Mouse (Mus musculus) hindbrain, embryonic 14.5 days (tissue): ENCODE measurements at regions not wholly inside any gene's neighbourhood (a gene's known extent, or its start where the extent isn't known, plus 50 kb on each side); places are given as distances from the start of the nearest gene placed in this dataset.

Source experiments
- ATAC-seq: fragments of 200-750 bp; cut with Nextera tagmentation; 2 replicates; pipeline ENCODE4 v1.8.0; 2017; ENCODE audit warnings: moderate number of reproducible peaks, mild to moderate bottlenecking, moderate TSS enrichment, moderate library complexity; ENCODE audit not compliant: low FRiP score
- DNase-seq: peaks from one replicate; pipeline ENCODE4 v3.0.0-alpha.2; 2015; ENCODE audit warnings: low spot score
- H3K27ac ChIP-seq: fragments of 300-500 bp; sonication (generic); 2 replicates; pipeline ENCODE4 v1.5.1; 2014; ENCODE audit warnings: mild to moderate bottlenecking, moderate library complexity
- H3K27me3 ChIP-seq: fragments of 300-500 bp; sonication (generic); 2 replicates; pipeline ENCODE4 v1.6.1; 2014; ENCODE audit warnings: mild to moderate bottlenecking, low read length, mixed read lengths; ENCODE audit not compliant: control insufficient read depth, insufficient read depth
- H3K36me3 ChIP-seq: fragments of 300-500 bp; sonication (generic); replicated peaks from 2 replicates; pipeline ENCODE4 v1.6.1; 2014; ENCODE audit not compliant: control insufficient read depth, insufficient read depth
- H3K4me1 ChIP-seq: fragments of 300-500 bp; sonication (generic); replicated peaks from 2 replicates; pipeline ENCODE4 v1.6.1; 2014; ENCODE audit warnings: antibody characterized with exemption, low read length, mixed read lengths; ENCODE audit not compliant: control insufficient read depth, insufficient read depth
- H3K4me2 ChIP-seq: fragments of 300-500 bp; sonication (generic); replicated peaks from 2 replicates; pipeline ENCODE4 v1.6.1; 2014; ENCODE audit warnings: mild to moderate bottlenecking, moderate library complexity
- H3K4me3 ChIP-seq: fragments of 300-500 bp; sonication (generic); replicated peaks from 2 replicates; pipeline ENCODE4 v1.5.1; 2014; ENCODE audit warnings: mild to moderate bottlenecking, low read length
- H3K9ac ChIP-seq: fragments of 300-500 bp; sonication (generic); 2 replicates; pipeline ENCODE4 v1.6.1; 2014
- H3K9me3 ChIP-seq: fragments of 300-500 bp; sonication (generic); 2 replicates; pipeline ENCODE4 v1.6.1; 2016; ENCODE audit warnings: low read length; ENCODE audit not compliant: control insufficient read depth
- WGBS: fragments of 180-500 bp; shearing (Covaris S2); extraction: QIAGEN DNeasy Blood & Tissue Kit; methylation state at CpG from one replicate; pipeline ENCODE4 v1.1.7; 2014; 5-methylcytosine and 5-hydroxymethylcytosine counted together

- Histone ChIP-seq H3K4me1 (no peaks in the 10 kb centered on the region), H3K27me3 (no peaks in the 10 kb centered on the region), H3K4me3 (no peak overlapping the region), H3K4me2 (peak overlapping the region; percentile 33), H3K9ac (no peak overlapping the region), H3K36me3 (no peaks in the 10 kb centered on the region), H3K27ac (no peak overlapping the region), H3K9me3 (no peaks in the 10 kb centered on the region)
- 18% methylated on average over 22 of the region's 22 CpGs for WGBS
- DNase-seq (peak; percentile 79), ATAC-seq (peak; percentile 68; the same call in 1 of the 2 replicates)
Measured at GRCm38 (mm10) chr17:45251034-45251730, 182.4 kb downstream of the Cdc5l start.

- ATAC-seq: no peak
Measured at GRCm38 (mm10) chr17:45250450-45250849, 183.1 kb downstream of the Cdc5l start.

GRCm38 (mm10) chr17:45247142-45248137 is 186.1 kb downstream of the Cdc5l start:
- Histone ChIP-seq H3K9me3 (no peaks in the 10 kb centered on the region), H3K27me3 (no peaks in the 10 kb centered on the region), H3K4me2 (no peak overlapping the region), H3K4me1 (no peaks in the 10 kb centered on the region), H3K27ac (no peak overlapping the region), H3K9ac (no peak overlapping the region), H3K4me3 (no peak overlapping the region), H3K36me3 (no peaks in the 10 kb centered on the region)
- WGBS: 61% methylated on average over 29 of the region's 29 CpGs
- ATAC-seq: 0 out of 2 replicates have a peak, but pooled peaks have one; percentile 17
- no peak for DNase-seq

More at GRCm38 (mm10) chr17:45250450-45250849, 183.1 kb downstream of the Cdc5l start:
- no peak overlapping the region for H3K4me3 ChIP-seq
- WGBS: 81% methylated on average over 10 of the region's 10 CpGs
- H3K36me3 ChIP-seq: no peaks in the 10 kb centered on the region
- H3K27me3 ChIP-seq: no peaks in the 10 kb centered on the region
- H3K9me3 ChIP-seq: no peaks in the 10 kb centered on the region
- no peak overlapping the region for H3K27ac ChIP-seq
- H3K4me2 ChIP-seq: no peak overlapping the region
- DNase-seq: no peak
- H3K4me1 ChIP-seq: no peaks in the 10 kb centered on the region
- H3K9ac ChIP-seq: no peak overlapping the region

- Histone ChIP-seq H3K4me2 (no peak overlapping the region), H3K36me3 (no peaks in the 10 kb centered on the region), H3K9ac (no peak overlapping the region), H3K4me3 (no peak overlapping the region), H3K27ac (no peak overlapping the region), H3K9me3 (no peaks in the 10 kb centered on the region), H3K4me1 (no peaks in the 10 kb centered on the region), H3K27me3 (no peaks in the 10 kb centered on the region)
- DNase-seq (no peak), ATAC-seq (no peak)
- WGBS: 69% methylated on average over 10 of the region's 10 CpGs
Measured at GRCm38 (mm10) chr17:45244870-45245269, 188.7 kb downstream of the Cdc5l start.

DNA sequence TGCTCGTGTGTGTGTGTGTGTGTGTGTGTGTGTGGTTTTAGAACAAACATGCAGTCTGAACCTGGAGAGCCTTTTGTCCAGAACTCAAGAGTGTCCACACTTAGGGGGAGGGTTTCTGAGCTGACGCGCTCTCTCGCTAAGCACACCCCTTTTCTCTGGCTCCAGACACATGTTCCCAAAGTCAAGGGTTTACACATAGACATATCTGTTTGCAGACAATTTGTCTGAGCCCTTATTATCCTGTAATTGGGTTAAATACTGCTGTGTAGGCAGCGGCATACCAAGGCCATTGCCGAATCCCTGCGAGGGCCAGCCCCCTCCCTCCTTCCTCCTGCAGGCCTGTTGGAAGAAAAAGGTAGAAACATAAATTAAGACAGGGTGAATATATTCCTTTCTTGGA is 190.4 kb downstream of the Cdc5l start:
- Histone ChIP-seq H3K9ac (no peak overlapping the region), H3K4me2 (no peak overlapping the region), H3K27ac (no peak overlapping the region), H3K36me3 (no peaks in the 10 kb centered on the region), H3K4me3 (no peak overlapping the region), H3K27me3 (no peaks in the 10 kb centered on the region), H3K9me3 (no peaks in the 10 kb centered on the region), H3K4me1 (no peaks in the 10 kb centered on the region)
- no peak for DNase-seq
- no peak for ATAC-seq
- WGBS: 74% methylated on average over 7 of the region's 7 CpGs

DNA sequence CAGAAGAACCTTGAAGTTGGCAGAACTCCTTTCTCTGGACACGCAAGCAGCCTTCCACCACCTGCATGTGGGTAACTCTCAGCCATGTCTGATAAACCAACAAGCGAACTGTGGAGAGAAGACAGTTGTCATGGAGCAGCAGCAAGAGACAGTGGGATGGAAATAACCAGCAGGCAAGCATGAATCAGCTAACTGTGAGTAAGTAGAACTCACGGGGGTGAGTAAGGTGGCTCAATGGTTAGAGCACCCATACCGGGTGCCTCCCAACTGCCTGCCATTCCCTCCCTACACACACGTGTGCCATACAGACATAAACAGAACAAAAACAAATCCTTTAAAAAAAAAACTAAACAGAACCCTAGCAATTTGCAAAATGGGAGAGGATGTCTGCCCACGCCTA is 191.5 kb downstream of the Cdc5l start:
- DNase-seq: no peak
- Histone ChIP-seq H3K9me3 (peaks cover 2% of the 10 kb centered on the region; the same call in 1 of the 2 replicates), H3K27ac (no peak overlapping the region), H3K27me3 (no peaks in the 10 kb centered on the region), H3K36me3 (no peaks in the 10 kb centered on the region), H3K4me3 (no peak overlapping the region), H3K4me2 (no peak overlapping the region), H3K4me1 (no peaks in the 10 kb centered on the region), H3K9ac (no peak overlapping the region)
- ATAC-seq: no peak
- WGBS: 95% methylated on average over 6 of the region's 6 CpGs

GRCm38 (mm10) chr17:45240963-45241543 is 192.5 kb downstream of the Cdc5l start:
- no peaks in the 10 kb centered on the region for H3K27me3 ChIP-seq
- DNase-seq (no peak), ATAC-seq (no peak)

DNA sequence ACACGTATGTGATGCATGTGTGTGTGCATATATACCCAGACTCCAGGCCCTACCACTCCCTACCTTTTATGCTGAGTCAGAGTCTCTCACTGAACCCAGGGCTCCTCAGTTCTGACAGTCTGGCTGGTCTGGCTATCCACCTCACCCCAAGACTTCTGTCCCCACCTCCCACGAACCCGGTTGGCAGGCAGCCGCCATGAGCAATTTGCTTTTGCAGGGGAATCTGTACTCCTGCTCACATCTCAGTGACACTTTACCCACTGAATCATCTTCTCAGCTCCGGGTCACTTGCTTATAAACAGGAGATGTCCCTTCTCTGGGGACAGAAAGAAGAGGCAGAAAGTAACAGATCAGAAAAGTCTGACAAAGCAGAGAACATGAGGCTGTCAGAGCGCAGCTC is 193.0 kb downstream of the Cdc5l start:
- Histone ChIP-seq H3K4me2 (no peak overlapping the region), H3K36me3 (no peaks in the 10 kb centered on the region), H3K4me3 (no peak overlapping the region), H3K9me3 (peaks cover 7% of the 10 kb centered on the region; the same call in 1 of the 2 replicates), H3K4me1 (no peaks in the 10 kb centered on the region), H3K27me3 (no peaks in the 10 kb centered on the region), H3K9ac (no peak overlapping the region), H3K27ac (no peak overlapping the region)
- DNase-seq (no peak), ATAC-seq (no peak)
- WGBS: 59% methylated on average over 6 of the region's 6 CpGs

More at GRCm38 (mm10) chr17:45240963-45241543, 192.5 kb downstream of the Cdc5l start:
- no peaks in the 10 kb centered on the region for H3K4me1 ChIP-seq
- no peak overlapping the region for H3K4me2 ChIP-seq
- no peaks in the 10 kb centered on the region for H3K36me3 ChIP-seq
- H3K9me3 ChIP-seq: peaks cover 7% of the 10 kb centered on the region; the same call in 1 of the 2 replicates
- WGBS: 35% methylated on average over 7 of the region's 7 CpGs
- H3K9ac ChIP-seq: no peak overlapping the region
- H3K4me3 ChIP-seq: no peak overlapping the region
- H3K27ac ChIP-seq: no peak overlapping the region

DNA sequence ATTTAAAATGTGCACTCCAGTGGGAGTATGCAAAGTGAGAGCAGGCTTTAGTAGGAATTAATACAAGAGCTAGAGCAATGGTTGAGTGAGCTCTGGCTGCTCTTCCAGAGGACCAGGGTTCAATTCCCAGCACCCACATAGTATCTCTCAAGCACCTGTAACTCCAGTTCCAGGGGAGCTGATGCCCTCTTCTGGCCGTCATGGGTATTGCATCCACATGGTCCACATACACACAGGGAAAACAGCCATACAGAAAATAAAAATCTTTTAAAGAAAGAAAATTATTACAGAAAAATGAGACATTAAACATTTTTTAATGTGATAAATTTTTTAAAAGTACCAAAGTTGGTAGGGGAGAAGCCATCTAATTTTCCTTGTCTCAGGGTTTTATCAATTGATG is 196.3 kb downstream of the Cdc5l start:
- 91% methylated on average over 1 of the region's 1 CpGs for whole genome bisulfite sequencing
- H3K36me3 ChIP-seq: no peaks in the 10 kb centered on the region
- ATAC-seq (no peak), DNase-seq (no peak)
- H3K4me1 ChIP-seq: no peaks in the 10 kb centered on the region
- H3K9me3 ChIP-seq: peaks cover 7% of the 10 kb centered on the region; the same call in 1 of the 2 replicates
- H3K27me3 ChIP-seq: no peaks in the 10 kb centered on the region
- no peak overlapping the region for H3K27ac ChIP-seq
- H3K4me3 ChIP-seq: no peak overlapping the region
- no peak overlapping the region for H3K4me2 ChIP-seq
- no peak overlapping the region for H3K9ac ChIP-seq
